Comparison of ENCODE assay signal across 8 mouse cellular contexts in genomic region chr16:19982537-19983257, GRCm38 (mm10). TPM values are rescaled to one million over a fixed set of nuclear protein-coding genes. Genes with fewer than 3 reads are reported as not detected.
A peak's percentile ranks its signal among the peaks of the same experiment; 100 is the strongest.
DNase-seq lines count a peak whose midpoint lies in the region; ATAC-seq and TF ChIP-seq lines count a peak whose summit lies in the region.

TSS of gene Klhl6 (minus strand) at chr16:19983037.

- no peaks in the 10 kb centered on the region for H3K27me3 ChIP-seq in intestine, postnatal 0 days (replicated peaks; ENCODE audit: control insufficient read depth, insufficient read depth, low read length)
- no peaks in the 10 kb centered on the region for H3K27me3 ChIP-seq in lung, embryonic 16.5 days (ENCODE audit: control insufficient read depth, insufficient read depth, low read depth, low read length)
- no peaks in the 10 kb centered on the region for H3K27me3 ChIP-seq in stomach, embryonic 14.5 days (ENCODE audit: control insufficient read depth, insufficient read depth, low read length)
- no peaks in the 10 kb centered on the region for H3K27me3 ChIP-seq in midbrain, embryonic 14.5 days (ENCODE audit: control insufficient read depth, insufficient read depth, low read length)

- no peaks in the 10 kb centered on the region for H3K36me3 ChIP-seq in intestine, postnatal 0 days (ENCODE audit: control insufficient read depth, insufficient read depth)
- H3K36me3 ChIP-seq in lung, embryonic 16.5 days (ENCODE audit: control insufficient read depth, insufficient read depth, low read length) = no peaks in the 10 kb centered on the region
- H3K36me3 ChIP-seq in stomach, embryonic 14.5 days (ENCODE audit: control insufficient read depth, insufficient read depth, low read length) = no peaks in the 10 kb centered on the region
- H3K36me3 ChIP-seq in midbrain, embryonic 14.5 days (ENCODE audit: control insufficient read depth, insufficient read depth, low read length) = no peaks in the 10 kb centered on the region

- DNase-seq in right cerebral cortex, postnatal 10 days (ENCODE audit: low spot score in 2 of 2) = peak; percentile 24 to 30
- DNase-seq in right cerebral cortex, postnatal 25 days = no peak
- DNase-seq in gastrocnemius, postnatal 25 days = peak; percentile 27
- DNase-seq in midbrain, embryonic 14.5 days = no peak

- no peak for ATAC-seq in intestine, postnatal 0 days
- peak; percentile 96 for ATAC-seq in lung, embryonic 16.5 days (ENCODE audit: low read depth)
- peak; percentile 72; the same call in 1 of the 2 replicates for ATAC-seq in stomach, embryonic 14.5 days (ENCODE audit: insufficient number of reproducible peaks, insufficient read depth, low FRiP score, low read depth)
- no peak for ATAC-seq in midbrain, embryonic 14.5 days (ENCODE audit: low FRiP score, low TSS enrichment)
- no peak for ATAC-seq in frontal cortex, adult (ENCODE audit: low TSS enrichment)

- H3K4me3 ChIP-seq in intestine, postnatal 0 days (ENCODE audit: low read depth, low read length) = peak within 1 kb of the TSS; percentile 6; the same call in 1 of the 2 replicates
- peak within 1 kb of the TSS; percentile 44 for H3K4me3 ChIP-seq in lung, embryonic 16.5 days (ENCODE audit: low read length)
- peak within 1 kb of the TSS; percentile 13 for H3K4me3 ChIP-seq in stomach, embryonic 14.5 days (ENCODE audit: low read depth, low read length)
- H3K4me3 ChIP-seq in midbrain, embryonic 14.5 days (replicated peaks; ENCODE audit: low read depth, low read length) = no peak within 1 kb of the TSS

- H3K9ac ChIP-seq in intestine, postnatal 0 days (ENCODE audit: low read depth, low read length) = no peak within 1 kb of the TSS
- H3K9ac ChIP-seq in lung, embryonic 16.5 days (ENCODE audit: low read length) = peak within 1 kb of the TSS; percentile 61
- no peak within 1 kb of the TSS for H3K9ac ChIP-seq in stomach, embryonic 14.5 days (replicated peaks; ENCODE audit: low read depth, low read length)
- no peak within 1 kb of the TSS for H3K9ac ChIP-seq in midbrain, embryonic 14.5 days (replicated peaks; ENCODE audit: low read length)

- no peaks in the 10 kb centered on the region for H3K9me3 ChIP-seq in intestine, postnatal 0 days (ENCODE audit: control insufficient read depth)
- no peaks in the 10 kb centered on the region for H3K9me3 ChIP-seq in lung, embryonic 16.5 days (ENCODE audit: control insufficient read depth, low read length)
- H3K9me3 ChIP-seq in stomach, embryonic 14.5 days (ENCODE audit: control insufficient read depth, low read depth, low read length) = no peaks in the 10 kb centered on the region
- H3K9me3 ChIP-seq in midbrain, embryonic 14.5 days (ENCODE audit: control insufficient read depth, low read length) = no peaks in the 10 kb centered on the region

- peak within 1 kb of the TSS; percentile 3; the same call in 1 of the 2 replicates for H3K4me2 ChIP-seq in intestine, postnatal 0 days (replicated peaks; ENCODE audit: low read depth)
- H3K4me2 ChIP-seq in lung, embryonic 16.5 days (ENCODE audit: low read depth, low read length) = peak within 1 kb of the TSS; percentile 46
- peak within 1 kb of the TSS; percentile 17 for H3K4me2 ChIP-seq in stomach, embryonic 14.5 days (replicated peaks; ENCODE audit: low read depth, low read length)
- H3K4me2 ChIP-seq in midbrain, embryonic 14.5 days (ENCODE audit: low read length) = no peak within 1 kb of the TSS

- no peak for TF ChIP-seq CTCF in intestine, postnatal 0 days (IDR thresholded peaks at IDR 0.05; ENCODE audit: low read depth)

- WGBS in intestine, postnatal 0 days = 44% methylated on average over 14 of the region's 14 CpGs
- WGBS in lung, embryonic 16.5 days = 8% methylated on average over 14 of the region's 14 CpGs
- 31% methylated on average over 14 of the region's 14 CpGs for WGBS in stomach, embryonic 14.5 days
- 78% methylated on average over 14 of the region's 14 CpGs for WGBS in midbrain, embryonic 14.5 days

- H3K4me1 ChIP-seq in intestine, postnatal 0 days (replicated peaks; ENCODE audit: control insufficient read depth, insufficient read depth, low read length) = no peaks in the 10 kb centered on the region
- H3K4me1 ChIP-seq in lung, embryonic 16.5 days (replicated peaks; ENCODE audit: control insufficient read depth, insufficient read depth, low read length) = peaks cover 4% of the 10 kb centered on the region; the same call in 1 of the 2 replicates
- no peaks in the 10 kb centered on the region for H3K4me1 ChIP-seq in stomach, embryonic 14.5 days (ENCODE audit: control insufficient read depth, insufficient read depth, low read length)
- H3K4me1 ChIP-seq in midbrain, embryonic 14.5 days (ENCODE audit: control insufficient read depth, insufficient read depth, low read length) = no peaks in the 10 kb centered on the region

- no peak within 1 kb of the TSS; the same call in 1 of the 2 replicates for H3K27ac ChIP-seq in intestine, postnatal 0 days (ENCODE audit: low read depth, low read length)
- H3K27ac ChIP-seq in lung, embryonic 16.5 days (ENCODE audit: low read length) = peak within 1 kb of the TSS; percentile 75
- H3K27ac ChIP-seq in stomach, embryonic 14.5 days (ENCODE audit: low read length) = peak within 1 kb of the TSS; percentile 48; the same call in 1 of the 2 replicates
- H3K27ac ChIP-seq in midbrain, embryonic 14.5 days (replicated peaks; ENCODE audit: low read depth, low read length) = no peak within 1 kb of the TSS

RNA-seq across cellular contexts. Expression of gene Klhl6, which starts in this region (rescaled TPM):
- total RNA-seq in gastrocnemius, postnatal 25 days (2021) = 1 to 10 TPM in 1 of 2 experiments, under 1 TPM in 1; 0.79 to 1.1 TPM
- 2.6 and 3.0 TPM in 2 replicates for polyA plus RNA-seq in intestine, postnatal 0 days (2015; fragmentation: Nextera tagmentation; extraction: Ambion mirVana)
- polyA plus RNA-seq in lung, embryonic 16.5 days (2015; fragmentation: Nextera tagmentation; extraction: Ambion mirVana) = 16.7 and 18.3 TPM in 2 replicates
- polyA plus RNA-seq in stomach, embryonic 14.5 days (2014; fragmentation: Nextera tagmentation; extraction: Ambion mirVana) = 7.5 and 7.7 TPM in 2 replicates
- 2.6 and 4.4 TPM in 2 replicates for polyA plus RNA-seq in midbrain, embryonic 14.5 days (2014; fragmentation: Nextera tagmentation; extraction: Ambion mirVana)

Comparison
In these comparisons a context has a peak if more than half of its experiments do, and no peak if none do; other contexts are left out.
1. DNase-seq: peak in right cerebral cortex, postnatal 10 days (2 of 2) and gastrocnemius, postnatal 25 days (single experiment); none in right cerebral cortex, postnatal 25 days (single experiment) and midbrain, embryonic 14.5 days (single experiment).
2. ATAC-seq: peak in lung, embryonic 16.5 days (single experiment) and stomach, embryonic 14.5 days (single experiment); none in intestine, postnatal 0 days (single experiment), midbrain, embryonic 14.5 days (single experiment) and frontal cortex, adult (single experiment).
3. H3K27ac ChIP-seq: peak in lung, embryonic 16.5 days (single experiment) and stomach, embryonic 14.5 days (single experiment); none in intestine, postnatal 0 days (single experiment) and midbrain, embryonic 14.5 days (single experiment).